In the genomic region with DNA sequence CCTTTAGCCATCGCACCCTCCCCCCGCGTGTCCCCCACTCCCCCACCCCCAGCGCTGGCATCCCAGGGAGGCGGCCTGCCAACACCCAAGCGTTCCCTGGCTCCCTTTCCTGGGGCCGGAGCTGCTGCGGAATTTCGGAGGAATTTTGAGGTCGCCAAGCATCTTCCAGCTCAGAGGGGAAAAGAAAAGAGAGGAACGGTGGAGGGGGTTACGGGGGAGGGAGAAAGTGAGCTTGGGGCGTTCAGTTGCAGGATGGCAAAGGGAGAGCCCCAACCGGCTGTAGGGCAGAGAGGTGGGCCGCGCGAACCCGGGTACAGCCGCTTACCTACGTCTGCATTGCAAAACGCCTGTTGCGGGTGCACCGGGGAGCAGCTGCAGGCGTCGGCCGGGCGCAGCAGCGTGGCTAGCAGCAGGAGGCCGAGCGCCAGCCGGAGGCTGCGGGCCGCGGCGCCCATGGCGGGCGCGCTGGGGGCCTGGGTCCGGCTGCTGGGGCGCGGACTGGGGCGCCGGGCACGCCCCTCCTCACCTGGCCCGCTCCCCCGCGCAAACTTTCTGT, we compare ENCODE assay signal across 8 mouse cellular contexts. TPM values are rescaled to one million over a fixed set of nuclear protein-coding genes. Genes with fewer than 3 reads are reported as not detected.
A peak's percentile ranks its signal among the peaks of the same experiment; 100 is the strongest.
DNase-seq lines count a peak whose midpoint lies in the region; ATAC-seq and TF ChIP-seq lines count a peak whose summit lies in the region.

No protein-coding gene starts in this region.

- H3K9me3 ChIP-seq in forebrain, embryonic 10.5 days, result no peaks in the 10 kb centered on the region
- no peaks in the 10 kb centered on the region for H3K9me3 ChIP-seq in hindbrain, embryonic 11.5 days (ENCODE audit: control insufficient read depth, low read length)
- no peaks in the 10 kb centered on the region for H3K9me3 ChIP-seq in liver, postnatal 0 days (ENCODE audit: low read length)

- ATAC-seq in hindbrain, embryonic 11.5 days (ENCODE audit: low FRiP score), result no peak; the same call in 1 of the 2 replicates
- peak; percentile 28; the same call in 1 of the 2 replicates for ATAC-seq in liver, postnatal 0 days

- peak overlapping the region; percentile 89 for H3K9ac ChIP-seq in hindbrain, embryonic 11.5 days (ENCODE audit: low read depth, low read length)
- H3K9ac ChIP-seq in liver, postnatal 0 days (replicated peaks), result peak overlapping the region; percentile 68

- H3K27me3 ChIP-seq in forebrain, embryonic 10.5 days (ENCODE audit: poor library complexity, severe bottlenecking), result peaks cover 25% of the 10 kb centered on the region
- no peaks in the 10 kb centered on the region for H3K27me3 ChIP-seq in hindbrain, embryonic 11.5 days (ENCODE audit: control insufficient read depth, insufficient read depth, low read length)
- H3K27me3 ChIP-seq in liver, postnatal 0 days (ENCODE audit: insufficient read depth, low read length), result peaks cover 26% of the 10 kb centered on the region

- under 1% methylated on average over 47 of the region's 47 CpGs for WGBS in forebrain, embryonic 10.5 days
- WGBS in hindbrain, embryonic 11.5 days, result 0% methylated on average over 32 of the region's 47 CpGs
- WGBS in liver, postnatal 0 days (ENCODE audit: insufficient replicate concordance), result 1% methylated on average over 37 of the region's 47 CpGs
- under 1% methylated on average over 47 of the region's 47 CpGs for WGBS in olfactory bulb, adult 2 months

- TF ChIP-seq POLR2A in olfactory bulb, adult 2 months (IDR thresholded peaks at IDR 0.05; ENCODE audit: insufficient read depth, low read depth, low read length), result no peak

- peak overlapping the region; percentile 89 for H3K4me2 ChIP-seq in hindbrain, embryonic 11.5 days (replicated peaks; ENCODE audit: low read depth, low read length)
- H3K4me2 ChIP-seq in liver, postnatal 0 days (ENCODE audit: low read depth, low read length), result peak overlapping the region; percentile 84

- H3K4me3 ChIP-seq in forebrain, embryonic 10.5 days, result peak overlapping the region; percentile 90
- peak overlapping the region; percentile 79 for H3K4me3 ChIP-seq in hindbrain, embryonic 11.5 days (ENCODE audit: low read depth, low read length)
- peak overlapping the region; percentile 63 for H3K4me3 ChIP-seq in liver, postnatal 0 days (ENCODE audit: low read depth, low read length)
- peak overlapping the region; percentile 75 for H3K4me3 ChIP-seq in olfactory bulb, adult 2 months (ENCODE audit: insufficient read depth, low read depth, low read length)

- H3K36me3 ChIP-seq in forebrain, embryonic 10.5 days (replicated peaks), result peaks cover 19% of the 10 kb centered on the region
- H3K36me3 ChIP-seq in hindbrain, embryonic 11.5 days (ENCODE audit: control insufficient read depth, insufficient read depth, low read length), result no peaks in the 10 kb centered on the region
- H3K36me3 ChIP-seq in liver, postnatal 0 days (replicated peaks; ENCODE audit: insufficient read depth, low read length), result no peaks in the 10 kb centered on the region

- peak; percentile 40 for DNase-seq in adrenal gland, postnatal 10 days
- no peak for DNase-seq in adrenal gland, postnatal 4 days (ENCODE audit: low spot score in 2 of 2)
- peak; percentile 48 for DNase-seq in right cerebral cortex, postnatal 25 days
- DNase-seq in right cerebral cortex, postnatal 36 days (ENCODE audit: low spot score in 2 of 2), result no peak
- peak; percentile 44 for DNase-seq in forebrain, embryonic 10.5 days (ENCODE audit: extremely low spot score, low spot score)
- no peak for DNase-seq in hindbrain, embryonic 11.5 days (ENCODE audit: low spot score)
- peak; percentile 27 for DNase-seq in liver, postnatal 0 days

- TF ChIP-seq CTCF in liver, postnatal 0 days (IDR thresholded peaks at IDR 0.05; ENCODE audit: low read depth), result no peak
- TF ChIP-seq CTCF in olfactory bulb, adult 2 months (IDR thresholded peaks at IDR 0.05; ENCODE audit: insufficient read depth, low read depth, low read length), result no peak

- H3K4me1 ChIP-seq in forebrain, embryonic 10.5 days, result peaks cover 39% of the 10 kb centered on the region
- H3K4me1 ChIP-seq in hindbrain, embryonic 11.5 days (replicated peaks; ENCODE audit: control insufficient read depth, insufficient read depth, low read length), result peaks cover 6% of the 10 kb centered on the region; the same call in 1 of the 2 replicates
- peaks cover 15% of the 10 kb centered on the region for H3K4me1 ChIP-seq in liver, postnatal 0 days (ENCODE audit: insufficient read depth)
- H3K4me1 ChIP-seq in olfactory bulb, adult 2 months (ENCODE audit: control insufficient read depth, insufficient read depth, low read length), result peaks cover 26% of the 10 kb centered on the region

- H3K27ac ChIP-seq in forebrain, embryonic 10.5 days, result peak overlapping the region; percentile 96
- H3K27ac ChIP-seq in hindbrain, embryonic 11.5 days (ENCODE audit: low read depth, low read length), result peak overlapping the region; percentile 79
- H3K27ac ChIP-seq in liver, postnatal 0 days (ENCODE audit: low read depth), result no peak overlapping the region; the same call in 1 of the 2 replicates
- H3K27ac ChIP-seq in olfactory bulb, adult 2 months (ENCODE audit: insufficient read depth, low read depth, low read length), result peak overlapping the region; percentile 56

- no peak for TF ChIP-seq EP300 in liver, postnatal 0 days (IDR thresholded peaks at IDR 0.05; ENCODE audit: low read depth)

RNA-seq across cellular contexts. Expression of gene Timp2, which starts 0.8 kb away (rescaled TPM):
- total RNA-seq in adrenal gland, postnatal 10 days (2021), result 100 to 1,000 TPM; 101 to 111 TPM
- total RNA-seq in adrenal gland, postnatal 4 days (2021), result 100 to 1,000 TPM; 107 to 108 TPM
- 31.3 and 35.1 TPM in 2 replicates for polyA plus RNA-seq in forebrain, embryonic 10.5 days (2016; fragmentation: Nextera tagmentation; extraction: Ambion mirVana)
- 39.5 and 41.2 TPM in 2 replicates for polyA plus RNA-seq in hindbrain, embryonic 11.5 days (2014; fragmentation: Nextera tagmentation; extraction: Ambion mirVana)
- 8.4 TPM in 2 replicates for polyA plus RNA-seq in liver, postnatal 0 days (2015; fragmentation: Nextera tagmentation; extraction: Ambion mirVana)
- 247 and 441 TPM in 2 replicates for polyA plus RNA-seq in olfactory bulb, adult 2 months (2012; ENCODE audit: insufficient read depth, insufficient read length, low replicate concordance, missing spikeins)

RNA-seq across cellular contexts. Expression of gene Cep295nl, which starts 12.4 kb away (rescaled TPM):
- 1 to 10 TPM in 1 of 2 experiments, under 1 TPM in 1; 0.60 to 1.2 TPM for total RNA-seq in adrenal gland, postnatal 10 days (2021)
- 1 to 10 TPM; 1.4 to 2.1 TPM for total RNA-seq in adrenal gland, postnatal 4 days (2021)
- polyA plus RNA-seq in forebrain, embryonic 10.5 days (2016; fragmentation: Nextera tagmentation; extraction: Ambion mirVana), result 0.16 and 0.26 TPM in 2 replicates
- 0.37 and 0.42 TPM in 2 replicates for polyA plus RNA-seq in hindbrain, embryonic 11.5 days (2014; fragmentation: Nextera tagmentation; extraction: Ambion mirVana)
- polyA plus RNA-seq in liver, postnatal 0 days (2015; fragmentation: Nextera tagmentation; extraction: Ambion mirVana), result 0.05 TPM in 1 of 2 replicates, not detected in the other
- polyA plus RNA-seq in olfactory bulb, adult 2 months (2012; ENCODE audit: insufficient read depth, insufficient read length, low replicate concordance, missing spikeins), result not detected in 2 replicates

RNA-seq across cellular contexts. Expression of gene Lgals3bp, which starts 47.2 kb away (rescaled TPM):
- 10 to 100 TPM; 55.4 to 58.3 TPM for total RNA-seq in adrenal gland, postnatal 10 days (2021)
- total RNA-seq in adrenal gland, postnatal 4 days (2021), result 10 to 100 TPM; 60.6 to 61.6 TPM
- polyA plus RNA-seq in forebrain, embryonic 10.5 days (2016; fragmentation: Nextera tagmentation; extraction: Ambion mirVana), result 0.47 and 1.0 TPM in 2 replicates
- 1.9 and 2.7 TPM in 2 replicates for polyA plus RNA-seq in hindbrain, embryonic 11.5 days (2014; fragmentation: Nextera tagmentation; extraction: Ambion mirVana)
- 68.3 and 74.1 TPM in 2 replicates for polyA plus RNA-seq in liver, postnatal 0 days (2015; fragmentation: Nextera tagmentation; extraction: Ambion mirVana)
- polyA plus RNA-seq in olfactory bulb, adult 2 months (2012; ENCODE audit: insufficient read depth, insufficient read length, low replicate concordance, missing spikeins), result not detected in 2 replicates

Comparison
In these comparisons a context has a peak if more than half of its experiments do, and no peak if none do; other contexts are left out.
1. DNase-seq: peak in adrenal gland, postnatal 10 days (single experiment), right cerebral cortex, postnatal 25 days (single experiment), forebrain, embryonic 10.5 days (single experiment) and liver, postnatal 0 days (single experiment); none in adrenal gland, postnatal 4 days (0 of 2), right cerebral cortex, postnatal 36 days (0 of 2) and hindbrain, embryonic 11.5 days (single experiment).
2. Peak in every context shown above with its lines, with median percentiles within 50 percentile points of each other: H3K4me3 ChIP-seq.